Mouse (Mus musculus): Measurements from ENCODE around the gene Mycbp2.

DNA sequence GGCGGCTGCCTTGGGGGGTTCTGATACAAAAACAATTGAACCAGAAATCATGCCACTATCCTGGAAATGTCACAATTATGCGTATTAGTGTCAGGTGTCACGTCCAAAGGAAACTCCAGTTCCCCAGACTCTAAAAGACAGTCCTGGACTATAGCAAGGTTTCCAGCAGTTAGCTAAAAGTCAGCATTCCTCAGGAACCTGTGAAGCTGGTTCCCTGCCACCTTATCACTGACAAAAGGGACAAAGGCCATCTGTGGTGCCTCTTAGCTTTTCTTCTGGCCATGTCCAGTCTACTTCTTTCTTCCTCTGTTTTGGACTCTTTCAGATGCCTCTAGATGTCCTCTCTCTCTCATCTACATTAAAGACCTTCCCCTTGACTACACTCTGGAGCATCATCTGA is 32.1 kb upstream of the Mycbp2 start:
- TF ChIP-seq CTCF (IDR thresholded peaks at IDR 0.05; ENCODE audit: borderline replicate concordance, extremely low read depth, insufficient read depth, insufficient read length) (no peak), POLR2A (IDR thresholded peaks at IDR 0.05; ENCODE audit: borderline replicate concordance, extremely low read depth, insufficient read depth, insufficient read length, poor library complexity, severe bottlenecking) (no peak)

Measured in brain, embryonic 14.5 days (tissue).